Mouse (Mus musculus) layer of hippocampus, adult 11-12 months (tissue): ENCODE measurements at regions not wholly inside any gene's neighbourhood (a gene's known extent, or its start where the extent isn't known, plus 50 kb on each side); places are given as distances from the start of the nearest gene placed in this dataset.
A peak's percentile ranks its signal among the peaks of the same experiment; 100 is the strongest.

Experiments
- DNase-seq: peaks from one replicate; pipeline ENCODE4 v3.0.0; 2022; ENCODE audit warnings: low spot score

- no peak for DNase-seq
These were observed 181.4 kb upstream of the Cdyl start for GRCm38 (mm10) chr13:35478226-35478625.

DNA sequence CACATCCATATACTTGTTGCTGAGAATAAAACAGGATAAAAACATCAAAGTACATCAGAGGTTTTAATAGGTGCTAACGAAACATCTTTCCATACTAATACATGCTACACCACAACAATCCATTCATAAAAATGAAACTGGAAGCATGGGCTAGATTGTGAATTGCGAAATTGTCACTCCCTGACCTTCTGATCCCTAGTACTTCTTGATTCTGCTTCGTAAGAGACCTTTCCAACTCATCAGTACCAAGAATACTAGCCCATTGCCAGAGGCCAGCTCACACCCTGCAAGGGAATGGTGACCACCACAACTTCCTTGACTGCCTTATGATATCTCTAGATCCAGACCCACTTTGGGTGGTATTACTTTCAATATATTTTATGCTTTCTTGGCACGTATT is 177.3 kb upstream of the Cdyl start:
- no peak for DNase-seq

DNA sequence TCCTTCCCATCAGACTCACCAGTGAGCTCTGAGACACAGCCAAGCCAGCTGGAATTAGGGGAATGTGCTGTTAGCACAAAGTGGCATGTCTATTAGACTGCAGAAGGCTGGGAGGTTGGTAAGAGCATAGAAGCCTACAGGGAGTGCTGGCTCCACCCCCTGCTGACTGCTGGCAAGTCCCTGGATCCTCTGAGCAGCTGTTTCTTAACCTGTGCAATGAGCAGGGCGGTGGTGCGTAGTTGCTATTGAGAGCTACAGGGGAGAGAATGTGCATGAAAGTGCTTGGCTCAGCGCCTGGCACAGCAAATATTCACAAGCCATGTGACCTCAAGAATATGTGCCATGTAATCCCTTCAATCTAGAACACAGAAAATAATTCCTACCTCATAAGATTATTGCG is 173.5 kb upstream of the Cdyl start:
- no peak for DNase-seq

DNA sequence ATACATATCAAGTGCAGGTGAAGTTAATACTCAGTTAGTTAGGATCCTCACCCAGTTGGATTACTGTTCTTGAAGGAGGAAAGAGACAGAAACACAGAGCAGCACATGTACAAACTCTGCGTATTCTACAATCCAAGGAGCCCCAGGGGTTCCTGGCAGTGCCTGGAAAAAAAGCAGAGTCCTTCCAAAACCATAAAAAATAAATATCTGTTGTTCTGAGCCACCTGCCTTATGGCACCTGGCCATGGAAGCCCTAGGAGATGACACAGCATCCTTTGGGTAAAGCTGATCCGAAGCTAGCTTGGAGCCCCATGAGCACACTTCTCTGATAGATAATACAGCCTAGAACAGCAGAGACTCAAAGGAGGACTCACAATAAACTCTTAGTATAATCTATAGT is 159.9 kb upstream of the Cdyl start:
- no peak for DNase-seq

DNA sequence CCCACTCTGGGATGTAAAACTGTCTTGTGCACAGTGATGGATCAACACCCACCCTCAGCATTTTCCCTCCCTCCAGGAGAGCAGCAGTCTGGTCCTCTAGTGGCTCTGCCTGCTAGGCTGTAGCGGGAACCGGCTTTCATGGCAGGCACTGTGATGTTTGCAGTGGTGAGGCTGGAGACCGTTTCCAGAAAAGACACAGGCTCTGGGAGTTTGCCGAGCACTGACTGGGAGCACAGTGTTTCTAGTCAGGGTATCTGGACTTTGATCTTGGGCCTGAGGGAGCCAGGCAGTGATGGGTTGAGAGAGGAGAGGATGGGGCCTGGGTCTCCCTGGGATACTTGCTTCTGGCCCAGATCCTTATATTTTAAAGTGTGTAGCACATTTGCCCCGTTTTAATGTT is 158.7 kb upstream of the Cdyl start:
- DNase-seq: no peak

- peak; percentile 59 for DNase-seq
These were observed 158.1 kb upstream of the Cdyl start for GRCm38 (mm10) chr13:35501351-35502146.

DNA sequence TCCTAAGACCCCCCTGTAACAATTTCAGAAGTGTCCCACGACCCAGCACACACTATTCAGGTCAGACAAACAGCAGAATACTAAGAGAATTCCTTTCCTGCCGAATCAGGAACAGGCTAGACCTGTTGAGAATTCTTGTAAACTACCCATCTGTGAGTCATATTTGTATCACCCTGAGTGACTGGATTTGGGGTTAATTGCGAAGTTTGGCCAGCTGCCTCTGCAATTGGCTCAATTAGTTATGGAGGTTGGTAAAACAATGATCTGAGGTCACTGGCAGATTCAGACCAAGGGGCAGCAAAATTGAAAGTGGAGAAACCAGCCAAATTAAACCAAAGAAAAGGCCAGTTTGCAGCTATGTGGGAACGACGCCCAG is 157.5 kb upstream of the Cdyl start:
- peak; percentile 53 for DNase-seq

GRCm38 (mm10) chr13:35503362-35503821 is 156.2 kb upstream of the Cdyl start:
- peak; percentile 74 for DNase-seq

- no peak for DNase-seq
These were observed 152.4 kb upstream of the Cdyl start for GRCm38 (mm10) chr13:35507195-35507594.

DNA sequence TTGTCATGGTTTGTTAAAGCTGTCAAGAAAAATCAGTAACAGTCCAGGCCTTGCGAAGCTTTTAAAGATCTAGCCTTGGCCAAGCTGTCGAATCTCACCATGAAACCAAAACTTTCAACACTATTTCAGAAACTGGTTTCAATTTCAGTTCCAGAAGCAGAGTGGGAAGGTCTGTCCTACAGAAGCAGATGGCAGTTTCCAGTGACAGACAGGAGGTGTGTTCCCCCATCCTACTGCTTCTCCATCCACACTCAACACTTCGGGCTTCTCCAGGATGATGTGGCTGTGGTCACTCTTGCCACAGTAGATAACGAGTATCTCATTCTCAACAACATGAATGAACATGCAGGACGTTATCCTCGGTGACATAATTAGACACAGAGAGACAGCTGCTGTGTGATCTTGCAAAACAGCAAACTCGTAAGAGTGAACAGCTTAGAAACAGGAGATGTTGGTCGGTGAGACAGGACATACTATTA is 147.6 kb upstream of the Cdyl start:
- DNase-seq: peak; percentile 32

DNA sequence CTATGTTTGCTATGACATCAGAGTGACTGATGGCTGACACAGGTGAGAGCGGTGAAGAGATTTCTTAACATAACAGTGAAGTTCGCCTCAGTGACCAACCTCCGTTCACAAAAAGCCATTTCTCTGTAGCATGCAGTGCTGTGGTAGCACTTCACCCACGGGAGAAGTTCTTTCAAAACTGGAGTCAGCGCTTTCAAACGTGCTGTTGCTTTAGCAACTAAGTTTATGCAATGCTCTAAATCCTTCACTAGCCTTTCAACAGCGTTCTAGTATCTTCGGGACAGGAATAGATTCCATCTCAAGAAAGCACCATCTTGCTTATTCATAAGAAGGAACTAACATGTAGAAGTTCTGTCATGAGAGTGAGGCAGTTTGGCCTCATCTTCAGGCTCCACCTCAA is 146.5 kb upstream of the Cdyl start:
- no peak for DNase-seq

- no peak for DNase-seq
These were observed 144.3 kb upstream of the Cdyl start for GRCm38 (mm10) chr13:35515291-35515690.

DNA sequence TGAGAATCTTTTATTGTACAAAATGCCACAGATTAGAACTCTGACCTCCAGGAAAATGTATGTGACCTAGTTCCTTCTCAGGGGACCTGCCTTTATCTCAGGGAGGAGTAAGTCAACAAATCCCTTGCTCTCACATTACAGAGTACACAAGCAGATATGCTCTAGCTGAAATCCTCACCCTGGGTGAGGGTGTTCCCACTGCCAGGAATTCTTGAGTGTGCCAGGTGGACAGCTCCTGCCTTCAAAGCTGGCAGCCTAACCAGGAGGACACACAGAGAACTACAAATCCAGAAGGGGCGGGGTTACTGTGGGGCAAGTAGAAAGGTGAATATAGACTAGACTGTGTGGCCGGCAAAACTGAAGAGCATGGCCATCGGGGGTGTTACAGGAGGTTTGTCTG is 141.9 kb upstream of the Cdyl start:
- no peak for DNase-seq

- no peak for DNase-seq
These were observed 137.4 kb upstream of the Cdyl start for GRCm38 (mm10) chr13:35522272-35522671.

DNA sequence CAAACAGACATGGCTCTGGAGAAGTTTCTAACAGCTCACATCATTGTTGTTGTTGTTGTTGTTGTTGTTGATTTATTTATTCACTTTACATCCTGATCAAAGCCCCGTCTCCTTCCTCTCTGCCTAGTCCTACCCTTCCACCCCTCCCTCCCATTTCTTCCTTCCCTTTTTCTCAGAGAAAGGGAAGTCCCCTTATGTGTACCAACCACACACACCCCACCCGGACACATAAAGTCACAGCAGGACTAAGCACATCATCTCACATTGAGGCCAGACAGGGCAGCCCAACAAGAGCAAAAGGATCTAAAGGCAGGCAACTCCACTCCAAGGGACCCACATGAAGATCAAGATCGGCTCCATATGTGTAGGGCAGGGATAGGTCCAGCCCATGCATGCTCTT is 130.1 kb upstream of the Cdyl start:
- DNase-seq: no peak

DNA sequence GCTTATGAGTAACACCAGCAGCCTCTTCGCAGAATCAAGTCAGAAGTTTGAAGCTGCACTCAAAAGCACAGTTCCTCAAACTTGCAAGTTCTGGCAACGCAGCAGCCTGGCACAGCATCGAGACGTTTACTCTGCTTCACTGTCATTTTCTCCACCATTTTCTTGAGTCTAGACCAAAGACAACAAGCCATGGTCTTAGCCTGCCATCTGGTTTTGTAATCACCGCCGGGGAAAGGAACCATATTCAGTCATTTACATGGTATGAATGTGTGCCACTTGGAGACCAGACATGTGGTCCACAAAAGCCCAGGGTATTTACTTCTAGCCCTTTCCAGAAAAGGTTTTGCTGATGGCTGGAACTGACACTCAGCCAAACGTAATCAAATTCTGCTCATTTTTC is 122.5 kb upstream of the Cdyl start:
- DNase-seq: no peak

GRCm38 (mm10) chr13:35537936-35538335 is 121.7 kb upstream of the Cdyl start:
- DNase-seq: peak; percentile 7

DNA sequence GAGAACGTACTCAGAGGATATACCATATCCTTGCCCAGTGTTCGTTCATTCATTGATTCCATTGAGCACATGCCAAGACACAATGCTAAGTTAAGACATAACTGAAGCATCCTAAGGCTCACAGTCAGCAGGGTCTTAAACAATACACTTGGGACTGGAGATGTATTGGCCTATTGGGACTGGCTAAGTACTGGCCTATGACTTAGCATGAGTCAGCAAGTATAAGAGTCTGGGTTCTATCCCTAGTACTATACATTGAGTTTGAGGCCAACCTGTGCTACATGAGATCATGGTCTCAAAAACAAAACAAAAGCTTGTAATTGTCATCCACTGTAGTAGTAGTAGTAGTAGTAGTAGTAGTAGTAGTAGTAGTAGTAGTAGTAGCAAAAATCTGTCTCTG is 119.2 kb upstream of the Cdyl start:
- DNase-seq: no peak

DNA sequence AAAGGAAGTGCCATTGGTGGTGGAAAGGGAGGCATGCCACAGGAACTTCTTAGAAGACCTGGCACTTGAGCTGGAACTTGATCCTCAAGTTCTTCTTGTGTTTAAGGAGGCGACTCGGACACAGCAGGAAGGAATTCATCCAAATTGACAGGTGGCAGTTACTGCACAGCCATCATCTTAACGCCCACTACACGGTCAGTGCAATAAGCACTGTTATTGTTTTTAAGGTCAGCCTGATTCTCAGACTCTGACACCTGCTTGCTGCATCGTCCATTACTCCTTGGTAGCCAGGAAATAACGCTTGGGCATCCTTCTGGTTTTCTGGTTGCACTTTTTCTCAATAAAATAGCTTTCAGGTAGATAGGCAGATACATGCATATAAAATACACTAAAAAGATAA is 118.6 kb upstream of the Cdyl start:
- DNase-seq: no peak

GRCm38 (mm10) chr13:35564006-35564405 is 95.6 kb upstream of the Cdyl start:
- no peak for DNase-seq

GRCm38 (mm10) chr13:35581616-35582015 is 78.0 kb upstream of the Cdyl start:
- DNase-seq: no peak

DNA sequence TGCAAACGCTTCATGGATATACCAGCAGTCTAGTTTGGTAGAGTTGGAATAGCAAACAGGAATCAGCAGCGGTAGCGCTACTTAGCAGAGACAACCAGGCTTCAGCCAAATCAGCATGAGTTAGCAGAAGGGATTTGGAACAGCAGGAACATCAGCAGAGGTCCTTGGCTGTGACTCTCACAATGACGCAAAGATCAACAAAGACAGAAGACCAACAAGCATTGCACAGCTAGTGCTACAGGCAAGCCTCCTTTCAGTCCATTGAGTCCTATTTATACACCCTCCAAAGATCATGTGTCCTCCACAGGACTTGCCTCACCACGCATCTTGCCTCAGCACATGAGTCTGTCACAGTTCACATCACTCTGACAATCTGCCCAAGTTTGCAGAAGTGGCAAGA is 61.6 kb upstream of the Cdyl start:
- no peak for DNase-seq

GRCm38 (mm10) chr13:35601560-35602135 is 58.0 kb upstream of the Cdyl start:
- no peak for DNase-seq

DNA sequence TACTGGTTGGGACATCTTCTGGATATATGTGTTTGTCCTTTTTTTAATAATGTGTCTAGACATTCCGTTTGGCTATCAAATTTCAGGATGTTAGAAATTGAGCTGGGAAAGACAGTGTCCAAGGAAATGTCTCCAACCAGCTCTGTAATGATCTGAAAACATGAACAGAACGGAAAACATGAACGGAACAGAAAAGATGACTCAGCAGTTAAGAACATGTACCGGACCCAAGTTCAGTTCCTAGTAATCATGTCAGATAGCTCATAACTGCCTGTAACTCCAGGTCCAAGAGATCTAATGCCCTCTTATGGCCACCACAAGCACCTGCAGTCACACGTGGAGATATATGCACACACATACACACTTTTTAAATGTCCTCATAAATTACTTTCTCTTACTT is 56.6 kb upstream of the Cdyl start:
- no peak for DNase-seq
